Mouse (Mus musculus) hindbrain, embryonic 12.5 days (tissue): ENCODE measurements around the gene Rasd2. TPM values are rescaled to one million over a fixed set of nuclear protein-coding genes. Genes with fewer than 3 reads are reported as not detected.

Source experiments
- ATAC-seq: fragments of 200-750 bp; cut with Nextera tagmentation; 2 replicates; pipeline ENCODE4 v1.8.0; 2017; ENCODE audit warnings: moderate TSS enrichment; ENCODE audit not compliant: low FRiP score
- H3K27ac ChIP-seq: fragments of 300-500 bp; sonication (generic); 2 replicates; pipeline ENCODE4 v1.5.1; 2016; ENCODE audit warnings: mild to moderate bottlenecking
- H3K27me3 ChIP-seq: fragments of 300-500 bp; sonication (generic); 2 replicates; pipeline ENCODE4 v1.6.1; 2016; ENCODE audit warnings: mild to moderate bottlenecking
- H3K36me3 ChIP-seq: fragments of 300-500 bp; sonication (generic); 2 replicates; pipeline ENCODE4 v1.6.1; 2016; ENCODE audit warnings: mild to moderate bottlenecking
- H3K4me1 ChIP-seq: fragments of 300-500 bp; sonication (generic); 2 replicates; pipeline ENCODE4 v1.6.1; 2016
- H3K4me2 ChIP-seq: fragments of 300-500 bp; sonication (generic); replicated peaks from 2 replicates; pipeline ENCODE4 v1.6.1; 2016; ENCODE audit warnings: mild to moderate bottlenecking
- H3K4me3 ChIP-seq: fragments of 300-500 bp; sonication (generic); 2 replicates; pipeline ENCODE4 v1.5.1; 2016; ENCODE audit warnings: mild to moderate bottlenecking
- H3K9ac ChIP-seq: fragments of 300-500 bp; sonication (generic); 2 replicates; pipeline ENCODE4 v1.6.1; 2016; ENCODE audit warnings: mild to moderate bottlenecking, moderate library complexity
- H3K9me3 ChIP-seq: fragments of 300-500 bp; sonication (generic); replicated peaks from 2 replicates; pipeline ENCODE4 v1.6.1; 2016; ENCODE audit warnings: mild to moderate bottlenecking
- WGBS: fragments of 180-500 bp; shearing (Covaris S2); methylation state at CpG from one replicate; pipeline ENCODE4 v1.1.7; 2016; 5-methylcytosine and 5-hydroxymethylcytosine counted together
- polyA plus RNA-seq: library from polyadenylated mRNA; unstranded; fragments of >200 nt; fragmentation: Nextera tagmentation; extraction: Ambion mirVana; gene quantifications from 2 replicates; pipeline ENCODE4 v1.2.1, GENCODE M21; 2016

Gene Rasd2
- polyA plus RNA-seq, 1 experiment from 2014 or later: 0.79 TPM

GRCm38 (mm10) chr8:75233915-75234554, 20.3 kb downstream of the Rasd2 start:
- Histone ChIP-seq H3K9me3 (no peaks in the 10 kb centered on the region), H3K4me1 (no peaks in the 10 kb centered on the region), H3K4me3 (no peak overlapping the region), H3K36me3 (no peaks in the 10 kb centered on the region), H3K27ac (no peak overlapping the region), H3K9ac (no peak overlapping the region), H3K27me3 (no peaks in the 10 kb centered on the region), H3K4me2 (no peak overlapping the region)
- no peak for ATAC-seq
- whole genome bisulfite sequencing: 60% methylated on average over 4 of the region's 4 CpGs

GRCm38 (mm10) chr8:75247331-75247730, 33.6 kb downstream of the Rasd2 start:
- 92% methylated on average over 15 of the region's 15 CpGs for WGBS
- Histone ChIP-seq H3K36me3 (no peaks in the 10 kb centered on the region), H3K9ac (no peak overlapping the region), H3K27ac (no peak overlapping the region), H3K9me3 (peaks cover 6% of the 10 kb centered on the region), H3K4me2 (no peak overlapping the region), H3K4me3 (no peak overlapping the region), H3K4me1 (no peaks in the 10 kb centered on the region), H3K27me3 (no peaks in the 10 kb centered on the region)
- no peak for ATAC-seq

- 93% methylated on average over 4 of the region's 4 CpGs for WGBS
- H3K36me3 ChIP-seq: no peaks in the 10 kb centered on the region
- H3K4me1 ChIP-seq: no peaks in the 10 kb centered on the region
- H3K4me3 ChIP-seq: no peak overlapping the region
- no peaks in the 10 kb centered on the region for H3K27me3 ChIP-seq
- H3K27ac ChIP-seq: no peak overlapping the region
- ATAC-seq: no peak
- H3K9me3 ChIP-seq: peaks cover 6% of the 10 kb centered on the region
- no peak overlapping the region for H3K4me2 ChIP-seq
- H3K9ac ChIP-seq: no peak overlapping the region
These were observed 35.4 kb downstream of the Rasd2 start for GRCm38 (mm10) chr8:75249186-75249585.

GRCm38 (mm10) chr8:75254027-75254426, 40.3 kb downstream of the Rasd2 start:
- 90% methylated on average over 3 of the region's 3 CpGs for WGBS
- no peaks in the 10 kb centered on the region for H3K9me3 ChIP-seq

GRCm38 (mm10) chr8:75255635-75256034, 41.9 kb downstream of the Rasd2 start:
- Histone ChIP-seq H3K4me2 (no peak overlapping the region), H3K27ac (no peak overlapping the region), H3K27me3 (no peaks in the 10 kb centered on the region), H3K36me3 (no peaks in the 10 kb centered on the region), H3K9ac (no peak overlapping the region), H3K4me3 (no peak overlapping the region), H3K4me1 (no peaks in the 10 kb centered on the region), H3K9me3 (no peaks in the 10 kb centered on the region)
- WGBS: 86% methylated on average over 3 of the region's 3 CpGs
- ATAC-seq: no peak

More at GRCm38 (mm10) chr8:75254027-75254426, 40.3 kb downstream of the Rasd2 start:
- H3K4me1 ChIP-seq: no peaks in the 10 kb centered on the region
- no peak for ATAC-seq
- H3K4me3 ChIP-seq: no peak overlapping the region
- H3K27me3 ChIP-seq: no peaks in the 10 kb centered on the region
- no peak overlapping the region for H3K9ac ChIP-seq
- H3K27ac ChIP-seq: no peak overlapping the region
- no peak overlapping the region for H3K4me2 ChIP-seq
- no peaks in the 10 kb centered on the region for H3K36me3 ChIP-seq

- Histone ChIP-seq H3K9ac (no peak overlapping the region), H3K9me3 (peaks cover 2% of the 10 kb centered on the region), H3K4me3 (no peak overlapping the region), H3K4me1 (no peaks in the 10 kb centered on the region), H3K27me3 (no peaks in the 10 kb centered on the region), H3K4me2 (no peak overlapping the region), H3K27ac (no peak overlapping the region), H3K36me3 (no peaks in the 10 kb centered on the region)
- no peak for ATAC-seq
- 31% methylated on average over 4 of the region's 4 CpGs for WGBS
These were observed 58.4 kb downstream of the Rasd2 start for GRCm38 (mm10) chr8:75272166-75272565.

Other genes with a start within 250 kb of the Rasd2 start
- gene Hmgxb4, start 220.6 kb upstream of the Rasd2 start, polyA plus RNA-seq: 38.1 and 41.3 TPM in 2 replicates
- gene Tom1, start 180.2 kb upstream of the Rasd2 start, polyA plus RNA-seq: 28.1 and 28.8 TPM in 2 replicates
- gene Hmox1, start 120.3 kb upstream of the Rasd2 start, polyA plus RNA-seq: 18.7 and 19.6 TPM in 2 replicates
- 98.7 and 105 TPM in 2 replicates for gene Mcm5, start 104.4 kb upstream of the Rasd2 start, polyA plus RNA-seq
- gene Gm10358, start 192.6 kb downstream of the Rasd2 start, polyA plus RNA-seq: not detected in 2 replicates
- 0.10 TPM in 1 of 2 replicates, not detected in the other for gene Iqcm, start 234.8 kb downstream of the Rasd2 start, polyA plus RNA-seq